Mouse (Mus musculus): ENCODE measurements around the gene Glt6d1.

Gene Glt6d1

GRCm38 (mm10) chr2:25789092-25789491, 26.6 kb downstream of the Glt6d1 start:
- no peak for DNase-seq

DNA sequence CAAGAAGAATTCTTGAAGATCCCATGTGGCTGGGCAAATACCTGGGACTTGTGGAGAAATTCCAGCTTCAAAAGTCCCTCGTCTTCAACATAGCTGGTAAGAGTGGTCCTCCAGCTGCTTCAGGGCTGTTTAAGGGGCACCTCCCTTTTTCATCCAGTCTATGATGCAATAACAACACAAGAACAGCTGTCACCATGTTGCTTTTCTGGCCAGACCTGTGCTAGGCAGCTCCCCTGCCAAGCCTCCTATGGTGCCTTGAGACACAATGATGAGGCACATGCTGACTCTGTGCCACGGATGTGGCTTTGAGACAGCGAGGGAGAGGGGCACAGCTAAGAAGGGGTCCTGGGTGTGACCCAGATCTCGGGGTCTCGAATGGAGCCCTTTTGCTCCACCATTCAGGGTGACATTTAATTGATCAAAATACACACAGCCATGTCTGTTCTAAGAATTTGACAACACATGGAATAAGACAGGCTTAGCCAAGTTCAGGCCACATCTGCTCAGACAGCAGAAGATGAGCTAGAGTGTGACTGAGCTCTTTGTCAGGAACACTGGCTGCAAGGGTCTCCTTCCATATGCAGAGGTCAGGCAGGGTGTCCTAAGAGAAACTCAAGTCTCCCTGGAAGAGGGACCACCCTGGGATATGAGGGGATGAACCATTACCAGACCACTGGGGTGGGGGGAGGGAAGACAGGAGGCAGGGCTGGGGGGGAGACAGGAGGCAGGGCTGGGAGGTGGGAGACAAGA, 29.9 kb downstream of the Glt6d1 start:
- DNase-seq: no peak

- DNase-seq: no peak
Observed at GRCm38 (mm10) chr2:25781957-25782356, 33.7 kb downstream of the Glt6d1 start, which contains the start of gene Gm13539. Gene Gm13539, plus strand, starts transcription at chr2:25782257.

- DNase-seq: peak; percentile 38
Observed at GRCm38 (mm10) chr2:25780921-25781320, 34.7 kb downstream of the Glt6d1 start.

DNA sequence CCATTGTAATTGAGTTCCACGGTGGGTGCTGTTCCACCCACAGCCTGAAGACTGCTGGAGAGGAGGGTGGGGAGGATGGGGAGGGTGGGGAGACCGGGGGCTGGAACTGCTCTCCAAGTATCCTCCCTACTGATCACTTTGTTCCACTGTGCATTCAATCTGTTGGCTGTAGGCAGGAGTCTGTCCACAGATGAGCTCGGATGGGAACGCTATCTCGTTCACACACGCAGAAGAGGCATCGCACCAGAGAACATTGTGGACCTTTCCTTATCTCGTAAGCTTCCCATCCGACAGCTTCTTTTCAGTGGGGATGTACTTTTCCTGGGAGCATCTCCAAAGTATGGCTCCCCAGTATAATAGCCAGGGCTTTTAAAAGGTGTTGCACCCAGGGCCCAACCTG, 36.6 kb downstream of the Glt6d1 start:
- no peak for DNase-seq

GRCm38 (mm10) chr2:25776717-25777116, 38.9 kb downstream of the Glt6d1 start, which contains the start of gene Lcn11:
Gene Lcn11, plus strand, starts transcription at chr2:25777017.
- no peak for DNase-seq

- no peak for DNase-seq
Observed at GRCm38 (mm10) chr2:25775991-25776390, 39.7 kb downstream of the Glt6d1 start.

DNA sequence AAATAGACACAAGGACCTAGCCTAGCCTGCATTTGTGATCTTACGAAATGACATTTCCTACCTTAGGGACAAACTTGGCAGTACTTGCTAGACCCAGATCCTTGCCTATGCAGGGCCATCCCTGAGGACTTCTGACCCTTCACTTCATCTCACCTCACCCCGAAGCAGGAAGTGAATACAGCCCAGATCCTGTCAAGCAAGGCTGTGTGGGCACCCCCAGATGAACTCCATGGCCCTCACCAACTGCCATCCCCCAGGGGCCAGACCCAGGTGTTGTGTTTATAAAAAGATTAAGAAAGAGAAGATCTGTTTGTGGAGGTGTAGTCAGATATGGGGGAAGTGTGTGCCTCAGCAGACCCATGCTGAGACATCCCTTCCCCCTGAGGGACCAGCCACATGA, 41.0 kb downstream of the Glt6d1 start:
- DNase-seq: no peak

DNA sequence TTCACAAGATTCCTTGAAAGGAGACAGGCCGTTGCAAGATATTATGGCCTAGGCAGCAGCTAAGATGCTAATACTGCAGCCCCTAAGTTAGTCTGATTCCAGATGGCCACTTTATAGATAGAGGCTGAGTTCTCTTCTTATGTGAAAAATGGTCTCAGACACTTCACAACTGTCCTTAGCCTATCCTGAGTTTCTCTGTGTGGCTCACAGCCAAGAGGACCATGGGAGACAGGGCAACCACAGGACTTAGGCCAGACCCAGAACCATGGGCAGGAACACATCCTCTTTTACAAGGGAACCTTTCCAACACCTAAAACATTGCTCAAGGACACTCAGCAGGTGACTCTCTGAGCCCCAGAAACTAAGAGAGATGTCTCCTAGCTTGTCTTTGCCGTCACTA, 42.1 kb downstream of the Glt6d1 start:
- no peak for DNase-seq

DNA sequence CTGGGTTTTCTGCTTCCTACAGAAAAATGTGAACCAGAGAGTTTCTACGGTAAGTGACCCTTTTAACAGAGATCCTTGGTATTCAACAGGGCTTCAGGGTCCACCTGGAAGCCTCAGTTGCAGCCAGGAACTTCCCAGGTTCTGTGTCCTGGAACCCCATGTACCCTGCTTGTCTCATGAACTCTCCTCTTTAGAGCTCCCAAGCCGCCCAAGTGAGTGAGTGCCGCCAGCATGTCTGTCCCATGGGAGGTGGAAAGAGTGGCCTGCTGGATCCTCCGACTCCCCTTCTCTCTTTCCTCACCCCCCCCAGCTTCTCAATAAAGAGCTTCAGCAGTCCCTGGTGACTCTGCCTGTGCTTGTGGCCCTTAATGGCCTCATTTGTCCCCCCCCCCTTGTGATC, 47.9 kb downstream of the Glt6d1 start:
- no peak for DNase-seq

GRCm38 (mm10) chr2:25765269-25765668, 50.4 kb downstream of the Glt6d1 start, which contains the start of gene Lcn3:
Gene Lcn3, plus strand, starts transcription at chr2:25765569.
- DNase-seq: no peak

DNA sequence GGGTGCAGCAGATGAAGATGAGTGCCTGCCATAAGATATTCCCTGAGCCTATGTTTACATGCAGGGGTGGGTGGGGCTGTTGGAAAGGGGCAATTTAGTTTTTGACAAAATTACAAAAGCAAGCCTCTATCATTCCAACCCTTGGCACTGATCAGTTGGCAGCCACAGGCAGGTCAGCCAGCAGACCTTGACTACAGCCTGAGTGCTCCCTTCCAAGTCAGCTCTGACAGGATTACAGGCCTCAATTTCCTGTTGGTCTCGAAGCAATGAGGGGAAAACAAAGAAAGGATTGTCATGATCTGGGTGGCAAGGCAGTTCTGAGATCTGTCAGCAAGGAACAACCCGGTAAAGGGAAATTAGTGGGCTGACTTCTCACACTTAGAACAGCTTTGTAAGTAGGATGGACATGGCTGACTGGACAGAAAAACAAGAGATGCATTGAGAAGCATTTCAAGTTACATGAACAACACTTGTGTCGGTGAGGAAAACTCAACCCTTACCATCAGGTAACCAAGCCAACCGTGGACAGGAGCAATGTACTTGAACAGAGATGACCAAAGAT, 57.5 kb downstream of the Glt6d1 start:
- no peak for DNase-seq

DNA sequence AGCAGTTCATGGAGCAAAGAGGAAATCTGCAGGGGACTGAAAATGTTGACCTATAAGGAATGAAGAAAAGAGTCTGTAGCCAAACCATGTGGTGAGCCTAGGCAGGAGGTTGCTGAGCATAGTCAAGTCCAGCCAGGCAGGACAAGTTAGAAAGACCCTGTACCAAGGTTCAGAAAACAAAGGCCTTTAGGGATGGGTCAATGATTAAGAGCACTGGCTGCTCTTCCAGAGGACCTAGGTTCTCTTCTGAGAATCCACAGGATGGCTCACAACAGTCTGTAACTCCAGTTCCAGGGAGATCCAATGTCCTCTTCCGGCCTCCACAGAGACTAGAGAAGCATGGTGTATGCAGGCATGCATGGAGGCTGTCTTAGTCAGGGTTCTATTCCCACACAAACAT, 61.4 kb downstream of the Glt6d1 start:
- DNase-seq: no peak

All from cerebellum, adult 11-12 months (tissue).